Mouse (Mus musculus): Measurements from ENCODE around the gene Cyp26a1.

- TF ChIP-seq CTCF (IDR thresholded peaks at IDR 0.05) (no peak), EP300 (IDR thresholded peaks at IDR 0.05; ENCODE audit: insufficient read depth, low read depth, low read length) (no peak), POLR2A (IDR thresholded peaks at IDR 0.05; ENCODE audit: insufficient read depth, low read depth, low read length) (no peak)
These were observed at the start of gene Cyp26a1 for GRCm38 (mm10) chr19:37697651-37698272.

Data from heart, adult 2 months (tissue).